Mouse (Mus musculus) heart, adult 2 months (tissue): ENCODE results near the gene Capzb.

Source experiments
- CTCF ChIP-seq: fragments of 200-600 bp; IDR thresholded peaks from 2 replicates; pipeline ENCODE4 v1.8.1; 2022; ENCODE audit warnings: antibody characterized with exemption, mild to moderate bottlenecking, moderate library complexity
- POLR2A ChIP-seq: fragments of 200-500 bp; IDR thresholded peaks from 2 replicates; pipeline ENCODE4 v1.6.1; 2011; ENCODE audit warnings: mild to moderate bottlenecking, low read depth, low read length, control low read depth; ENCODE audit not compliant: insufficient read depth

GRCm38 (mm10) chr4:139258621-139259301, 66.1 kb downstream of the Capzb start:
- TF ChIP-seq CTCF (no peak), POLR2A (no peak)
